Mouse (Mus musculus) testis, adult 2 months (tissue): Measurements from ENCODE around the gene Rbfox3.

Experiments used
- CTCF ChIP-seq: fragments of 200-500 bp; IDR thresholded peaks from 2 replicates; pipeline ENCODE4 v1.5.1; 2012; ENCODE audit warnings: low read depth, mild to moderate bottlenecking, inconsistent platforms, low read length, moderate library complexity; ENCODE audit not compliant: control insufficient read depth, insufficient read depth, insufficient replicate concordance
- POLR2A ChIP-seq: fragments of 200-500 bp; IDR thresholded peaks from 2 replicates; pipeline ENCODE4 v1.6.1; 2012; ENCODE audit warnings: low read depth, mild to moderate bottlenecking, inconsistent platforms, low read length, moderate library complexity; ENCODE audit not compliant: control insufficient read depth

DNA sequence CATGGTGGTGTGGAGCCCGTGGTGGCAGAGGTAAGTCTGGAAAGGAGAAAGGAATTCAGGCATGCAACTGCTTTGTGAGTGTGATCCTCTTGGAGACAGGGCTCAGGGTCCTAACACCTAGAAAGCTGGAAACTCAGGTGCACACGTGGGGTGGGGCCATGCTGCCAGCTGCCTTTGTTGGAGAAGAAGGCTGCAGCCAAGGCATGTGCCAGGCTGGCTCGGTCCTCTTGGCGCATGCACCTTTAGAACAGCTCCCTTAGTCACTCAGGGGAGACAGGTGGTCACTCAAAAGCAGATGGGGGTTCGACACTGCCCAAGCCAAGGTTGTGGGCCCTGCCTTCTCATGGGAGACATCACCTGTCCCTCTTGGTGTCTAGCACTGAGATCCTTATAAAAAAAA lies 128.7 kb downstream of the Rbfox3 start:
- no peak for TF ChIP-seq CTCF
- no peak for TF ChIP-seq POLR2A
